Mouse (Mus musculus): Measurements from ENCODE around the gene Abtb2. TPM values are rescaled to one million over a fixed set of nuclear protein-coding genes. Genes with fewer than 3 reads are reported as not detected.

The Abtb2 gene
- polyA plus RNA-seq, 1 experiment from 2014 or later = 2.1 TPM

DNA sequence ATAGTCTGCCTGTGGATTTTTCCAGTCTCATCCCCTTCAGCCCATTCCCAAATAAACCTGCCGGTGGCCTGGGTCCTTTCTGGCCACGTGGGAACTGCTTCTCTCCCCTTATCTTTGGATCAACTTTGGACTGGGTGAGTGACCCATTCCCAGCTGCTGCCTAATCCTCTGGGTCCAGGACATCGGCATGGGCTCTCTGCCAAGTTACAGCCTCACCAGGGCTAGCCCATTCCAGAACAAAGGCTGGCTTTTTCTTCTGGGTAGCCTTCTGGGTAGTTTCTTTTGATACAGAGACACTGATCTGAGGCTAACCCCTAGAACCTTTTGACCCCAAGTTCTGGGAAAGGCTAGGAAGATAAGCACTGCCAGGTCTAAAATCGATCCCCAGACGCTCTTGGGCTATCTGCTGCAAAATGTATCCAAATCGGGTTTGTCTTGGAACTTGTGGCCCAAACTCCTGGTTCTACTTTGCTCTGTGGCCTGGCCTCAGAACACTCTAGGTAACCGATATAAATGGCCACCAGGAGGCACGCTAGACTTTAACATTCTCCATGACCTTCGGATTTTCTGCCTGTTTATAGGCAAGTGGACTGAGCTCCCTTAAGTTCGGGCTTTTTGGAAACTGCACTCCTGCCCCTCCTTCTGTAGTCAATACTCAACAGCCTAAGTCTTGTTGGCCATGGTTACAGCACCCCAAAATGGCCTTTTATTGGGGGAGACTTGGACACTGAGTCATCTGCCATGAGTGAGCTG, 9.8 kb upstream of the Abtb2 start:
- Histone ChIP-seq H3K9me3 (ENCODE audit: low read length) (no peaks in the 10 kb centered on the region), H3K27ac (ENCODE audit: low read depth) (no peak overlapping the region), H3K27me3 (ENCODE audit: insufficient read depth, low read length) (no peaks in the 10 kb centered on the region; the same call in 1 of the 2 replicates), H3K4me1 (ENCODE audit: insufficient read depth) (no peaks in the 10 kb centered on the region), H3K9ac (replicated peaks) (no peak overlapping the region), H3K4me3 (ENCODE audit: low read depth, low read length) (no peak overlapping the region), H3K36me3 (replicated peaks; ENCODE audit: insufficient read depth, low read length) (no peaks in the 10 kb centered on the region), H3K4me2 (ENCODE audit: low read depth, low read length) (no peak overlapping the region)
- peak; percentile 55 for DNase-seq
- whole genome bisulfite sequencing (ENCODE audit: insufficient replicate concordance) = 42% methylated on average over 10 of the region's 10 CpGs
- peak; percentile 77 for ATAC-seq
- peak; percentile 51 for TF ChIP-seq CTCF (IDR thresholded peaks at IDR 0.05; ENCODE audit: low read depth)
- TF ChIP-seq EP300 (IDR thresholded peaks at IDR 0.05; ENCODE audit: low read depth) = no peak

DNA sequence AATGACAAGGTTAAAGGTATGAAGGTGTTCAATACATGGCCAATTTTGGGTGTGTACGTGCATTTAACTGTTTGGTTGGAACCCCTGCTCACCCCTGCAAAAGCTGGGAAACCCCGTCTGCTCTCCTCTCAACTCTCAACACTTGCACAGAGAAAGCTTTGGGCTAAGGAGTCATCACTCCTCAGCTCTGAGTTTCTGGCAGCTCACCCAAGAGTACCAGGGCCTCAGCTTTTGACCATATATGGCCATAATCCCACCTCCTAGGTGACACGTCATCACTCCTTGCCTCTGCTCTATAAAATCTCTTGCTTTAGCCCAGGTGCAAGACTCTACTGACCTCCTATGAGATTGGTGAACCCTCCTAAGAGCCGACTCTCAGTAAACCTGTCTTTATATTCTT, 5.2 kb upstream of the Abtb2 start:
- Histone ChIP-seq H3K4me3 (ENCODE audit: low read depth, low read length) (no peak overlapping the region), H3K9me3 (ENCODE audit: low read length) (no peaks in the 10 kb centered on the region), H3K9ac (replicated peaks) (no peak overlapping the region), H3K27ac (ENCODE audit: low read depth) (no peak overlapping the region), H3K36me3 (replicated peaks; ENCODE audit: insufficient read depth, low read length) (no peaks in the 10 kb centered on the region), H3K4me1 (ENCODE audit: insufficient read depth) (peaks cover 9% of the 10 kb centered on the region), H3K27me3 (ENCODE audit: insufficient read depth, low read length) (peaks cover 4% of the 10 kb centered on the region), H3K4me2 (ENCODE audit: low read depth, low read length) (no peak overlapping the region)
- no peak for ATAC-seq
- DNase-seq = no peak
- WGBS (ENCODE audit: insufficient replicate concordance) = 71% methylated on average over 4 of the region's 4 CpGs
- TF ChIP-seq EP300 (IDR thresholded peaks at IDR 0.05; ENCODE audit: low read depth) (no peak), CTCF (IDR thresholded peaks at IDR 0.05; ENCODE audit: low read depth) (no peak)

DNA sequence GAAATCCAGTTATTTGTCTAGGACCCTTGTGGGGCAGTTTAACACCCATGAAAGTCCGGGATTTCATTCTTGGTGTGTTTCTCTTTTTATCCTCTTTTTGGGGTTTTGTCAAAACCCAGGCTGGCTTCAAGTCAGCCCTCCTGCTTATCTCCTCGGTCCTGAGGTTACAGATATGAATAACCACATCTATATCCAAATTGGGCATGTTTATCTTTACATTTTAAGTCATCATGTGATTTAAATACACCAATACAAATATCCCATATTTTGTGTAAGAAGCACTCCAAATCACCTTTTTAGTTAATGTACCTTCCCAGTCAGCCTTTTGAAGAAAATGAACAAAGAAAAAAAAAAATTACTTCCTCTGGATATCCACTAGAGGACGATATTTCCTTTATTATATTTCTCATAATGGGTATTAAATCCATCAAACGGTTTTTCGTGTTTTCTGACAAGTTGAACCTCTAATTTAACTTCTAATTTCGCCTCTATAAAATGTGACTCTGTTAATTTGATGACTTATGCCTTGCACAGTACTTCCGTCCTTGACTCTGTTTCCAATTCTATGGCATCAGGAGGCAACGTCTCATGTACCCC, 1.6 kb upstream of the Abtb2 start:
- H3K4me1 ChIP-seq (ENCODE audit: insufficient read depth) = peaks cover 25% of the 10 kb centered on the region
- ATAC-seq (no peak), DNase-seq (no peak)
- no peaks in the 10 kb centered on the region for H3K9me3 ChIP-seq (ENCODE audit: low read length)
- no peak overlapping the region for H3K9ac ChIP-seq (replicated peaks)
- H3K4me2 ChIP-seq (ENCODE audit: low read depth, low read length) = peak overlapping the region; percentile 85
- 0 out of 2 replicates have a peak, but pooled peaks have one; percentile 6 for TF ChIP-seq EP300 (IDR thresholded peaks at IDR 0.05; ENCODE audit: low read depth)
- peak; percentile 74 for TF ChIP-seq CTCF (IDR thresholded peaks at IDR 0.05; ENCODE audit: low read depth)
- H3K4me3 ChIP-seq (ENCODE audit: low read depth, low read length) = peak overlapping the region; percentile 67
- peaks cover 27% of the 10 kb centered on the region for H3K27me3 ChIP-seq (ENCODE audit: insufficient read depth, low read length)
- WGBS (ENCODE audit: insufficient replicate concordance) = 14% methylated on average over 8 of the region's 8 CpGs
- no peaks in the 10 kb centered on the region for H3K36me3 ChIP-seq (replicated peaks; ENCODE audit: insufficient read depth, low read length)
- H3K27ac ChIP-seq (ENCODE audit: low read depth) = no peak overlapping the region

DNA sequence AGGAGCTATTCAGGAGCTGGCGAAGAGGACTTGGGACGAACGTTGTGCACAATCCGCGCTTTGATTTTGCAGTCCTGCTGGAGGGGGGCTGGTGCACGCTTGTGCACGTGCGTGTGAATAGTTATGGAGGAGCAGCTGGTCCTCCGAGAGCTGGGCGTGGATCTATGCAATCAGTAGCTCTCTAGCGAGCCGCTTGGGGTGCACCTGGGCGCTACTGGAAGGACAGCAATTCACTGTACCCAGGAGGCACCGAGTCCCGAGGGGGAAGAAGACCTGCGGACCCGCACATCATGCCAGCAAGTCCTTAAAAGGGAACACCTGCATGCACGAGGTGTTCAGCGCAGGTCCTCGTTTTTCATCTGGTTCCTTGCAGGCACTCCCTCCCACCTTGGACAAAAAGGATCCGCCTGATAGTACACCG, 929 bp upstream of the Abtb2 start:
- H3K9me3 ChIP-seq (ENCODE audit: low read length) = no peaks in the 10 kb centered on the region
- no peak for TF ChIP-seq EP300 (IDR thresholded peaks at IDR 0.05; ENCODE audit: low read depth)
- peak; percentile 31; the same call in 1 of the 2 replicates for TF ChIP-seq CTCF (IDR thresholded peaks at IDR 0.05; ENCODE audit: low read depth)
- peak overlapping the region; percentile 85 for H3K4me2 ChIP-seq (ENCODE audit: low read depth, low read length)
- H3K27me3 ChIP-seq (ENCODE audit: insufficient read depth, low read length) = peaks cover 27% of the 10 kb centered on the region
- H3K27ac ChIP-seq (ENCODE audit: low read depth) = no peak overlapping the region
- H3K9ac ChIP-seq (replicated peaks) = peak overlapping the region; percentile 18; the same call in 1 of the 2 replicates
- no peaks in the 10 kb centered on the region for H3K36me3 ChIP-seq (replicated peaks; ENCODE audit: insufficient read depth, low read length)
- H3K4me1 ChIP-seq (ENCODE audit: insufficient read depth) = peaks cover 32% of the 10 kb centered on the region
- H3K4me3 ChIP-seq (ENCODE audit: low read depth, low read length) = peak overlapping the region; percentile 67
- 2% methylated on average over 22 of the region's 22 CpGs for WGBS (ENCODE audit: insufficient replicate concordance)
- DNase-seq (peak; percentile 57), ATAC-seq (no peak)

DNA sequence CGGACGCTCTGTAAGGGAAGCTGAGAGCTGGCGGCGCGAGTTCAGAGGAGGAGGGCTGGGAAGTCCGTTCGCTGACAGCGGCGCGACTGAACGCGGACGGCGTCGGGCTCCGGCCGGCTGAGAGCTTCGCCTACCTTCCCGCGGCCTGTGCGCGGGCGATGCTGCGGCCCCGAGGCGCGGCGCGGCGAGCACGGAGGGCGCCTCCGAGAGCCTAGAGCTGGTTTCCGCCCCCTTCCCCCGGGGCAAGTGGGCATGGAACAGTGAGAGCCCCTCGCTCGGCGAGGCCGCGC, 258 bp downstream of the Abtb2 start:
- peaks cover 27% of the 10 kb centered on the region for H3K27me3 ChIP-seq (ENCODE audit: insufficient read depth, low read length)
- DNase-seq (no peak), ATAC-seq (peak; percentile 68)
- peak overlapping the region; percentile 65 for H3K9ac ChIP-seq (replicated peaks)
- no peaks in the 10 kb centered on the region for H3K9me3 ChIP-seq (ENCODE audit: low read length)
- no peaks in the 10 kb centered on the region for H3K36me3 ChIP-seq (replicated peaks; ENCODE audit: insufficient read depth, low read length)
- H3K4me1 ChIP-seq (ENCODE audit: insufficient read depth) = peaks cover 35% of the 10 kb centered on the region
- peak overlapping the region; percentile 85 for H3K4me2 ChIP-seq (ENCODE audit: low read depth, low read length)
- 0% methylated on average over 40 of the region's 40 CpGs for WGBS (ENCODE audit: insufficient replicate concordance)
- peak overlapping the region; percentile 66 for H3K27ac ChIP-seq (ENCODE audit: low read depth)
- H3K4me3 ChIP-seq (ENCODE audit: low read depth, low read length) = peak overlapping the region; percentile 67
- TF ChIP-seq CTCF (IDR thresholded peaks at IDR 0.05; ENCODE audit: low read depth) (no peak), EP300 (IDR thresholded peaks at IDR 0.05; ENCODE audit: low read depth) (no peak)

DNA sequence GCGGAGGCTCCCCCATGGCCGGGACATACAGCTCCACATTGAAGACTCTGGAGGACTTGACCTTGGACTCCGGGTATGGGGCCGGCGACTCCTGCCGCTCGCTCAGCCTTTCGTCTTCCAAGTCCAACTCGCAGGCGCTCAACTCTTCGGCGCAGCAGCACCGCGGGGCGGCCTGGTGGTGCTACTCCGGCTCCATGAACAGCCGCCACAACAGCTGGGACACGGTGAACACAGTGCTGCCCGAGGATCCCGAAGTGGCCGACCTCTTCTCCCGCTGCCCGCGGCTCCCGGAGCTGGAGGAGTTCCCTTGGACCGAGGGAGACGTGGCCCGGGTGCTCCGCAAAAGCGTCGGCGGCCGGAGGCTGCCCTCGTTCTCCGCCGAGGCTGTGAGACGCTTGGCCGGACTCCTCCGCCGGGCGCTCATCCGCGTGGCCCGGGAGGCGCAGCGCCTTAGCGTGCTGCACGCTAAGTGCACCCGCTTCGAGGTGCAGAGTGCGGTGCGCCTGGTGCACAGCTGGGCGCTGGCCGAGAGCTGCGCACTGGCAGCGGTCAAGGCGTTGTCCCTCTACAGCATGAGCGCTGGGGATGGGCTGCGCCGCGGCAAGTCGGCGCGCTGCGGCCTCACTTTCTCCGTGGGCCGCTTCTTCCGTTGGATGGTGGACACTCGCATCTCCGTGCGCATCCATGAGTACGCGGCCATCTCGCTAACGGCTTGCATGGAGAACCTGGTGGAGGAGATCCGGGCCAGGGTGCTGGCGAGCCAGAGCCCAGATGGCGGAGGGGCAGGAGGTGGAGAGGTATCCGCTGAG, 807 bp downstream of the Abtb2 start:
- H3K27me3 ChIP-seq (ENCODE audit: insufficient read depth, low read length) = peaks cover 27% of the 10 kb centered on the region

More for the DNA sequence above, 807 bp downstream of the Abtb2 start:
- Histone ChIP-seq H3K4me2 (ENCODE audit: low read depth, low read length) (peak overlapping the region; percentile 85), H3K27ac (ENCODE audit: low read depth) (peak overlapping the region; percentile 66), H3K9ac (replicated peaks) (peak overlapping the region; percentile 65), H3K4me3 (ENCODE audit: low read depth, low read length) (peak overlapping the region; percentile 67), H3K36me3 (replicated peaks; ENCODE audit: insufficient read depth, low read length) (no peaks in the 10 kb centered on the region), H3K9me3 (ENCODE audit: low read length) (no peaks in the 10 kb centered on the region), H3K4me1 (ENCODE audit: insufficient read depth) (peaks cover 35% of the 10 kb centered on the region)
- ATAC-seq (peak; percentile 26), DNase-seq (peak; percentile 58)
- TF ChIP-seq CTCF (IDR thresholded peaks at IDR 0.05; ENCODE audit: low read depth) (0 out of 2 replicates have a peak, but pooled peaks have one; percentile 9), EP300 (IDR thresholded peaks at IDR 0.05; ENCODE audit: low read depth) (no peak)
- 2% methylated on average over 79 of the region's 79 CpGs for WGBS (ENCODE audit: insufficient replicate concordance)
